In genomic region chr15:6914163-6914562, GRCm38 (mm10) we compare ENCODE assay signal across 23 mouse cellular contexts. TPM values are rescaled to one million over a fixed set of nuclear protein-coding genes. Genes with fewer than 3 reads are reported as not detected.
DNase-seq lines count a peak whose midpoint lies in the region; ATAC-seq and TF ChIP-seq lines count a peak whose summit lies in the region.
"Had no signal": no experiment of that assay in that cellular context is flagged by ENCODE, and none has a peak within 500 bp of the region (broad histone marks: within the 10 kb centered on the region; RNA-seq: fewer than 3 reads in every experiment).

No protein-coding gene starts in this region.

- no peak overlapping the region for H3K4me3 ChIP-seq in forebrain, postnatal 0 days (ENCODE audit: low read depth, low read length)
- no peak overlapping the region for H3K4me3 ChIP-seq in forebrain, embryonic 11.5 days (ENCODE audit: low read depth, low read length)
- no peak overlapping the region for H3K4me3 ChIP-seq in liver, adult 2 months (ENCODE audit: insufficient read depth, low read depth, low read length)
- H3K4me3 ChIP-seq in liver, embryonic 11.5 days (ENCODE audit: low read depth, low read length), result no peak overlapping the region
- H3K4me3 ChIP-seq: embryonic facial prominence, embryonic 10.5 days; forebrain, embryonic 10.5 days; forebrain, embryonic 15.5 days; gastrocnemius, adult 2 months; heart, embryonic 15.5 days; intestine, embryonic 15.5 days had no signal

- H3K9ac ChIP-seq in forebrain, postnatal 0 days, result no peak overlapping the region
- no peak overlapping the region for H3K9ac ChIP-seq in forebrain, embryonic 11.5 days (ENCODE audit: low read length)
- no peak overlapping the region for H3K9ac ChIP-seq in liver, adult 2 months (ENCODE audit: low read depth, low read length)
- H3K9ac ChIP-seq in liver, embryonic 11.5 days (ENCODE audit: low read depth, low read length), result no peak overlapping the region
- H3K9ac ChIP-seq: forebrain, embryonic 15.5 days; heart, embryonic 15.5 days; hindbrain, embryonic 14.5 days; intestine, embryonic 15.5 days had no signal

- H3K4me1 ChIP-seq in forebrain, postnatal 0 days (ENCODE audit: insufficient read depth), result no peaks in the 10 kb centered on the region
- no peaks in the 10 kb centered on the region for H3K4me1 ChIP-seq in forebrain, embryonic 11.5 days (replicated peaks; ENCODE audit: control insufficient read depth, insufficient read depth, low read length)
- no peaks in the 10 kb centered on the region for H3K4me1 ChIP-seq in liver, adult 2 months (ENCODE audit: control insufficient read depth, insufficient read depth, low read length)
- H3K4me1 ChIP-seq in liver, embryonic 11.5 days (replicated peaks; ENCODE audit: control insufficient read depth, insufficient read depth, low read length), result peaks cover 3% of the 10 kb centered on the region; the same call in 1 of the 2 replicates
- H3K4me1 ChIP-seq: forebrain, embryonic 15.5 days; intestine, embryonic 15.5 days had no signal

- 66% methylated on average over 6 of the region's 6 CpGs for WGBS in forebrain, postnatal 0 days
- WGBS in forebrain, embryonic 11.5 days, result 89% methylated on average over 6 of the region's 6 CpGs
- WGBS in liver, adult 2 months, result 90% methylated on average over 6 of the region's 6 CpGs
- 86% methylated on average over 6 of the region's 6 CpGs for WGBS in liver, embryonic 11.5 days

- DNase-seq in forebrain, postnatal 0 days, result peak; percentile 41
- DNase-seq in forebrain, embryonic 11.5 days (ENCODE audit: low spot score), result no peak
- DNase-seq in liver, adult 2 months (ENCODE audit: extremely low read depth, low read depth, low spot score), result peak; percentile 9
- no peak for DNase-seq in liver, embryonic 11.5 days (ENCODE audit: low spot score)
- peak; percentile 26 for DNase-seq in brain, adult 2 months (ENCODE audit: low read depth, low spot score)
- no peak for DNase-seq in ovary, postnatal 36 days (ENCODE audit: low spot score)
- DNase-seq in B cell, adult 2 months, result no peak
- DNase-seq: adrenal gland, postnatal 10 days; cerebellum, adult 18-20 months; cerebellum, adult 9-11 months; cerebellum, postnatal 36 days; gastrocnemius, adult 2 months; gastrocnemius, postnatal 36 days; heart, postnatal 14 days had no signal

- peak; percentile 76 for ATAC-seq in forebrain, postnatal 0 days
- ATAC-seq in forebrain, embryonic 11.5 days (replicated peaks; ENCODE audit: low FRiP score), result no peak
- no peak for ATAC-seq in liver, embryonic 11.5 days (replicated peaks; ENCODE audit: low FRiP score)
- ATAC-seq: forebrain, embryonic 15.5 days; intestine, embryonic 15.5 days had no signal

- H3K27ac ChIP-seq in forebrain, postnatal 0 days (ENCODE audit: low read depth, low read length), result no peak overlapping the region
- no peak overlapping the region for H3K27ac ChIP-seq in forebrain, embryonic 11.5 days (ENCODE audit: low read depth, low read length)
- H3K27ac ChIP-seq in liver, adult 2 months (replicated peaks; ENCODE audit: insufficient read depth, low read depth, low read length), result 0 out of 2 replicates have a peak overlapping the region, but pooled peaks have one; percentile 12
- H3K27ac ChIP-seq in liver, embryonic 11.5 days (ENCODE audit: low read depth, low read length), result no peak overlapping the region
- H3K27ac ChIP-seq: embryonic facial prominence, embryonic 10.5 days; forebrain, embryonic 10.5 days; forebrain, embryonic 15.5 days; heart, embryonic 15.5 days; hindbrain, embryonic 14.5 days; intestine, embryonic 15.5 days had no signal

- no peak for TF ChIP-seq CTCF in forebrain, postnatal 0 days (IDR thresholded peaks at IDR 0.05; ENCODE audit: low read depth)
- TF ChIP-seq CTCF in liver, adult 2 months (IDR thresholded peaks at IDR 0.05; ENCODE audit: low read depth, low read length), result no peak

- H3K27me3 ChIP-seq in forebrain, postnatal 0 days (ENCODE audit: insufficient read depth, low read length), result no peaks in the 10 kb centered on the region
- no peaks in the 10 kb centered on the region for H3K27me3 ChIP-seq in forebrain, embryonic 11.5 days (ENCODE audit: control insufficient read depth, insufficient read depth, low read length)
- H3K27me3 ChIP-seq in liver, adult 2 months (ENCODE audit: control insufficient read depth, insufficient read depth, low read length), result no peaks in the 10 kb centered on the region
- H3K27me3 ChIP-seq in liver, embryonic 11.5 days (replicated peaks; ENCODE audit: control insufficient read depth, insufficient read depth, low read length), result peaks cover 5% of the 10 kb centered on the region
- H3K27me3 ChIP-seq: forebrain, embryonic 15.5 days; heart, embryonic 15.5 days; intestine, embryonic 15.5 days had no signal

- no peaks in the 10 kb centered on the region for H3K9me3 ChIP-seq in forebrain, postnatal 0 days (ENCODE audit: low read length)
- H3K9me3 ChIP-seq in forebrain, embryonic 11.5 days (ENCODE audit: control insufficient read depth, low read length), result no peaks in the 10 kb centered on the region
- no peaks in the 10 kb centered on the region for H3K9me3 ChIP-seq in liver, embryonic 11.5 days (ENCODE audit: control insufficient read depth, low read length)
- H3K9me3 ChIP-seq: embryonic facial prominence, embryonic 10.5 days; forebrain, embryonic 10.5 days; forebrain, embryonic 15.5 days; heart, embryonic 15.5 days; intestine, embryonic 15.5 days had no signal

- H3K79me2 ChIP-seq in liver, adult 2 months (ENCODE audit: control insufficient read depth, insufficient read depth, low read length), result no peaks in the 10 kb centered on the region

- H3K36me3 ChIP-seq in forebrain, postnatal 0 days (ENCODE audit: insufficient read depth), result no peaks in the 10 kb centered on the region
- H3K36me3 ChIP-seq in forebrain, embryonic 11.5 days (ENCODE audit: control insufficient read depth, insufficient read depth, low read length), result no peaks in the 10 kb centered on the region
- H3K36me3 ChIP-seq in liver, adult 2 months (ENCODE audit: control insufficient read depth, insufficient read depth, low read length), result no peaks in the 10 kb centered on the region
- no peaks in the 10 kb centered on the region for H3K36me3 ChIP-seq in liver, embryonic 11.5 days (ENCODE audit: control insufficient read depth, insufficient read depth, low read length)
- H3K36me3 ChIP-seq: embryonic facial prominence, embryonic 10.5 days; forebrain, embryonic 10.5 days; forebrain, embryonic 15.5 days; heart, embryonic 15.5 days; intestine, embryonic 15.5 days had no signal

- no peak overlapping the region for H3K4me2 ChIP-seq in forebrain, postnatal 0 days (ENCODE audit: low read depth)
- no peak overlapping the region for H3K4me2 ChIP-seq in forebrain, embryonic 11.5 days (ENCODE audit: low read depth, low read length, severe bottlenecking)
- H3K4me2 ChIP-seq in liver, embryonic 11.5 days, result no peak overlapping the region
- H3K4me2 ChIP-seq: forebrain, embryonic 15.5 days; heart, embryonic 11.5 days; heart, embryonic 15.5 days; hindbrain, embryonic 14.5 days; intestine, embryonic 15.5 days had no signal

- TF ChIP-seq POLR2A in liver, adult 2 months (IDR thresholded peaks at IDR 0.05; ENCODE audit: extremely low read depth, insufficient read depth, low read length), result no peak

RNA-seq across cellular contexts. Expression of gene Osmr, which starts 39.4 kb away (rescaled TPM):
- total RNA-seq in forebrain, postnatal 0 days (2014; rRNA removed), result 1.8 and 2.6 TPM in 2 replicates
- polyA plus RNA-seq in forebrain, postnatal 0 days (2015; fragmentation: Nextera tagmentation; extraction: Ambion mirVana), result 1.1 and 1.7 TPM in 2 replicates
- 0.24 and 0.43 TPM in 2 replicates for polyA plus RNA-seq in forebrain, embryonic 11.5 days (2014; fragmentation: Nextera tagmentation; extraction: Ambion mirVana)
- total RNA-seq in liver, adult 2 months (2014; rRNA removed), result 4.8 and 6.4 TPM in 2 replicates
- polyA plus RNA-seq in liver, adult 2 months (2012; rRNA removed), result 0.41 and 0.69 TPM in 2 replicates
- polyA plus RNA-seq in liver, embryonic 11.5 days (2014; fragmentation: Nextera tagmentation; extraction: Ambion mirVana), result 0.05 TPM in 1 of 2 replicates, not detected in the other
- total RNA-seq: CH12.LX; hematopoietic stem cell, adult 5-6 weeks had no signal

Comparison
In these comparisons a context has a peak if more than half of its experiments do, and no peak if none do; other contexts are left out.
1. DNase-seq: peak in forebrain, postnatal 0 days (single experiment), liver, adult 2 months (single experiment) and brain, adult 2 months (single experiment); none in forebrain, embryonic 11.5 days (single experiment), liver, embryonic 11.5 days (single experiment), ovary, postnatal 36 days (single experiment) and B cell, adult 2 months (0 of 2).